ENCODE assay signal across 21 mouse cellular contexts in genomic region chr5:93098219-93098618, GRCm38 (mm10). TPM values are rescaled to one million over a fixed set of nuclear protein-coding genes. Genes with fewer than 3 reads are reported as not detected.
DNase-seq lines count a peak whose midpoint lies in the region; ATAC-seq lines count a peak whose summit lies in the region.
"Had no signal": no experiment of that assay in that cellular context is flagged by ENCODE, and none has a peak within 500 bp of the region (broad histone marks: within the 10 kb centered on the region; RNA-seq: fewer than 3 reads in every experiment).

No protein-coding gene starts in this region.

- no peak overlapping the region for H3K4me3 ChIP-seq in heart, embryonic 15.5 days
- no peak overlapping the region for H3K4me3 ChIP-seq in kidney, embryonic 14.5 days (ENCODE audit: low read length)
- no peak overlapping the region for H3K4me3 ChIP-seq in neural tube, embryonic 13.5 days
- H3K4me3 ChIP-seq in neural tube, embryonic 14.5 days (ENCODE audit: low read depth, low read length): no peak overlapping the region
- H3K4me3 ChIP-seq: embryonic facial prominence, embryonic 12.5 days; erythroblast, embryonic 14.5 days; forebrain, embryonic 12.5 days; midbrain, embryonic 10.5 days; myocyte had no signal

- H3K4me1 ChIP-seq in heart, embryonic 15.5 days (replicated peaks): peaks cover 56% of the 10 kb centered on the region
- peaks cover 67% of the 10 kb centered on the region for H3K4me1 ChIP-seq in kidney, embryonic 14.5 days (ENCODE audit: control insufficient read depth, insufficient read depth, low read length)
- peaks cover 74% of the 10 kb centered on the region for H3K4me1 ChIP-seq in neural tube, embryonic 13.5 days (replicated peaks)
- H3K4me1 ChIP-seq in neural tube, embryonic 14.5 days (ENCODE audit: control insufficient read depth, insufficient read depth, low read length): peaks cover 18% of the 10 kb centered on the region; the same call in 1 of the 2 replicates

- 66% methylated on average over 6 of the region's 6 CpGs for WGBS in heart, embryonic 15.5 days
- WGBS in kidney, embryonic 14.5 days: 34% methylated on average over 6 of the region's 6 CpGs
- 63% methylated on average over 6 of the region's 6 CpGs for WGBS in neural tube, embryonic 13.5 days
- 53% methylated on average over 6 of the region's 6 CpGs for WGBS in neural tube, embryonic 14.5 days

- no peaks in the 10 kb centered on the region for H3K27me3 ChIP-seq in heart, embryonic 15.5 days
- no peaks in the 10 kb centered on the region for H3K27me3 ChIP-seq in kidney, embryonic 14.5 days (ENCODE audit: control insufficient read depth, insufficient read depth, low read length)
- no peaks in the 10 kb centered on the region for H3K27me3 ChIP-seq in neural tube, embryonic 13.5 days
- H3K27me3 ChIP-seq in neural tube, embryonic 14.5 days (ENCODE audit: control insufficient read depth, insufficient read depth, low read length): no peaks in the 10 kb centered on the region
- H3K27me3 ChIP-seq: embryonic facial prominence, embryonic 12.5 days; forebrain, embryonic 12.5 days had no signal

- peak overlapping the region; percentile 32; the same call in 1 of the 2 replicates for H3K4me2 ChIP-seq in heart, embryonic 15.5 days
- H3K4me2 ChIP-seq in kidney, embryonic 14.5 days (replicated peaks; ENCODE audit: low read depth, low read length): no peak overlapping the region; the same call in 1 of the 2 replicates
- H3K4me2 ChIP-seq in neural tube, embryonic 13.5 days: peak overlapping the region; percentile 11; the same call in 1 of the 2 replicates
- H3K4me2 ChIP-seq in neural tube, embryonic 14.5 days (ENCODE audit: low read depth, low read length): peak overlapping the region; percentile 8; the same call in 1 of the 2 replicates
- H3K4me2 ChIP-seq: embryonic facial prominence, embryonic 12.5 days; forebrain, embryonic 12.5 days had no signal

- no peak for ATAC-seq in heart, embryonic 15.5 days (replicated peaks; ENCODE audit: insufficient number of reproducible peaks, insufficient read depth, low FRiP score, low read depth)
- ATAC-seq in kidney, embryonic 14.5 days (ENCODE audit: low FRiP score, low TSS enrichment): no peak
- no peak for ATAC-seq in neural tube, embryonic 13.5 days (ENCODE audit: low read depth)
- no peak for ATAC-seq in neural tube, embryonic 14.5 days (ENCODE audit: low read depth)
- ATAC-seq: activated CD4-positive, CD25-positive, alpha-beta regulatory T cell, adult 4 months; hindbrain, embryonic 16.5 days; midbrain, embryonic 16.5 days had no signal

- H3K9me3 ChIP-seq in heart, embryonic 15.5 days (replicated peaks): no peaks in the 10 kb centered on the region
- no peaks in the 10 kb centered on the region for H3K9me3 ChIP-seq in kidney, embryonic 14.5 days (ENCODE audit: control insufficient read depth, low read length)
- no peaks in the 10 kb centered on the region for H3K9me3 ChIP-seq in neural tube, embryonic 13.5 days
- no peaks in the 10 kb centered on the region for H3K9me3 ChIP-seq in neural tube, embryonic 14.5 days (ENCODE audit: control insufficient read depth, low read length)
- H3K9me3 ChIP-seq: embryonic facial prominence, embryonic 12.5 days; forebrain, embryonic 12.5 days had no signal

- no peak overlapping the region for H3K27ac ChIP-seq in heart, embryonic 15.5 days
- no peak overlapping the region for H3K27ac ChIP-seq in kidney, embryonic 14.5 days (ENCODE audit: low read depth, low read length)
- no peak overlapping the region for H3K27ac ChIP-seq in neural tube, embryonic 13.5 days (replicated peaks)
- H3K27ac ChIP-seq in neural tube, embryonic 14.5 days (ENCODE audit: low read depth, low read length): no peak overlapping the region
- H3K27ac ChIP-seq: embryonic facial prominence, embryonic 12.5 days; forebrain, embryonic 12.5 days; midbrain, embryonic 10.5 days; stomach, postnatal 0 days had no signal

- no peaks in the 10 kb centered on the region for H3K36me3 ChIP-seq in heart, embryonic 15.5 days
- peaks cover 4% of the 10 kb centered on the region; the same call in 1 of the 2 replicates for H3K36me3 ChIP-seq in kidney, embryonic 14.5 days (ENCODE audit: control insufficient read depth, insufficient read depth, low read length)
- no peaks in the 10 kb centered on the region; the same call in 1 of the 2 replicates for H3K36me3 ChIP-seq in neural tube, embryonic 13.5 days
- no peaks in the 10 kb centered on the region for H3K36me3 ChIP-seq in neural tube, embryonic 14.5 days (ENCODE audit: control insufficient read depth, insufficient read depth, low read length)
- H3K36me3 ChIP-seq: embryonic facial prominence, embryonic 12.5 days had no signal

- no peak for DNase-seq in heart, adult 18-20 months
- no peak for DNase-seq in kidney, postnatal 4 days
- DNase-seq in neural tube, embryonic 10.5 days (ENCODE audit: extremely low spot score, low spot score): no peak
- no peak for DNase-seq in thymus, postnatal 36 days
- DNase-seq: adrenal gland, postnatal 10 days; heart, postnatal 10 days; kidney, adult 11 months; right cerebral cortex, postnatal 14 days had no signal

- H3K9ac ChIP-seq in heart, embryonic 15.5 days: no peak overlapping the region
- 0 out of 2 replicates have a peak overlapping the region, but pooled peaks have one; percentile 7 for H3K9ac ChIP-seq in kidney, embryonic 14.5 days (ENCODE audit: low read depth, low read length)
- H3K9ac ChIP-seq in neural tube, embryonic 13.5 days: no peak overlapping the region
- no peak overlapping the region for H3K9ac ChIP-seq in neural tube, embryonic 14.5 days (replicated peaks; ENCODE audit: low read depth, low read length)
- H3K9ac ChIP-seq: embryonic facial prominence, embryonic 12.5 days; forebrain, embryonic 12.5 days had no signal

RNA-seq across cellular contexts. Expression of gene Sept11, which starts 5.0 kb away (rescaled TPM):
- 79.0 and 94.5 TPM in 2 replicates for polyA plus RNA-seq in heart, embryonic 15.5 days (2015; fragmentation: Nextera tagmentation; extraction: Ambion mirVana)
- total RNA-seq in heart, adult 18-20 months (2021): 10 to 100 TPM; 26.9 to 27.3 TPM
- 131 and 224 TPM in 2 replicates for polyA plus RNA-seq in kidney, embryonic 14.5 days (2014; fragmentation: Nextera tagmentation; extraction: Ambion mirVana)
- 156 and 189 TPM in 2 replicates for polyA plus RNA-seq in neural tube, embryonic 13.5 days (2015; fragmentation: Nextera tagmentation; extraction: Ambion mirVana)
- 135 and 167 TPM in 2 replicates for polyA plus RNA-seq in neural tube, embryonic 14.5 days (2014; fragmentation: Nextera tagmentation; extraction: Ambion mirVana)

RNA-seq across cellular contexts. Expression of gene Sowahb, which starts 53.4 kb away (rescaled TPM):
- 0.09 and 0.25 TPM in 2 replicates for polyA plus RNA-seq in heart, embryonic 15.5 days (2015; fragmentation: Nextera tagmentation; extraction: Ambion mirVana)
- under 1 TPM; 0.07 to 0.08 TPM for total RNA-seq in heart, adult 18-20 months (2021)
- polyA plus RNA-seq in kidney, embryonic 14.5 days (2014; fragmentation: Nextera tagmentation; extraction: Ambion mirVana): 1.4 and 1.7 TPM in 2 replicates
- polyA plus RNA-seq in neural tube, embryonic 13.5 days (2015; fragmentation: Nextera tagmentation; extraction: Ambion mirVana): not detected in 2 replicates
- polyA plus RNA-seq in neural tube, embryonic 14.5 days (2014; fragmentation: Nextera tagmentation; extraction: Ambion mirVana): 0.15 TPM in 1 of 2 replicates, not detected in the other
- polyA plus RNA-seq: activated CD4-positive, CD25-positive, alpha-beta regulatory T cell, adult 4 months; hindbrain, embryonic 16.5 days; midbrain, embryonic 16.5 days; myocyte had no signal
